Mouse (Mus musculus) bone marrow, adult 2 months (tissue): ENCODE data around the gene Hist3h2a. TPM values are rescaled to one million over a fixed set of nuclear protein-coding genes. Genes with fewer than 3 reads are reported as not detected.

Experiments
- H3K27ac ChIP-seq: fragments of 200-500 bp; 2 replicates; pipeline ENCODE4 v1.5.1; 2012; ENCODE audit warnings: low read depth, mild to moderate bottlenecking, control low read depth, inconsistent platforms, low read length; ENCODE audit not compliant: control insufficient read depth, poor library complexity, insufficient read depth
- H3K4me1 ChIP-seq: fragments of 200-500 bp; 2 replicates; pipeline ENCODE4 v1.6.1; 2011; ENCODE audit warnings: low read length; ENCODE audit not compliant: control insufficient read depth, insufficient read depth
- H3K4me3 ChIP-seq: fragments of 200-500 bp; replicated peaks from 2 replicates; pipeline ENCODE3; 2011; ENCODE audit warnings: mild to moderate bottlenecking, low read depth, low read length, control low read depth; ENCODE audit not compliant: control insufficient read depth
- CTCF ChIP-seq: fragments of 200-500 bp; IDR thresholded peaks from 2 replicates; pipeline ENCODE4 v1.5.1; 2011; ENCODE audit warnings: low read length, control low read depth; ENCODE audit not compliant: control insufficient read depth, insufficient read depth
- POLR2A ChIP-seq: fragments of 200-500 bp; IDR thresholded peaks from 2 replicates; pipeline ENCODE4 v1.6.1; 2011; ENCODE audit warnings: low read depth, mild to moderate bottlenecking, control low read depth, low read length, borderline replicate concordance; ENCODE audit not compliant: control insufficient read depth
- WGBS: fragments of 180-500 bp; shearing (Covaris S2); methylation state at CpG from one replicate; pipeline ENCODE4 v1.1.7; 2018; 5-methylcytosine and 5-hydroxymethylcytosine counted together
- polyA plus RNA-seq: library from polyadenylated mRNA; stranded (reverse); fragments of >200 nt; gene quantifications from 2 replicates; pipeline ENCODE4 v1.2.4, GENCODE M21; 2011; ENCODE audit warnings: low replicate concordance; ENCODE audit not compliant: missing spikeins, insufficient read depth, insufficient read length

Gene Hist3h2a
- polyA plus RNA-seq, 1 experiment: 25.6 TPM

GRCm38 (mm10) chr11:58997541-58997940 lies 43.1 kb downstream of the Hist3h2a start:
- H3K4me1 ChIP-seq: peaks cover 4% of the 10 kb centered on the region
- H3K27ac ChIP-seq: no peak overlapping the region
- no peak for TF ChIP-seq POLR2A
- no peak for TF ChIP-seq CTCF
- H3K4me3 ChIP-seq: no peak overlapping the region
- WGBS: 66% methylated on average over 5 of the region's 5 CpGs

DNA sequence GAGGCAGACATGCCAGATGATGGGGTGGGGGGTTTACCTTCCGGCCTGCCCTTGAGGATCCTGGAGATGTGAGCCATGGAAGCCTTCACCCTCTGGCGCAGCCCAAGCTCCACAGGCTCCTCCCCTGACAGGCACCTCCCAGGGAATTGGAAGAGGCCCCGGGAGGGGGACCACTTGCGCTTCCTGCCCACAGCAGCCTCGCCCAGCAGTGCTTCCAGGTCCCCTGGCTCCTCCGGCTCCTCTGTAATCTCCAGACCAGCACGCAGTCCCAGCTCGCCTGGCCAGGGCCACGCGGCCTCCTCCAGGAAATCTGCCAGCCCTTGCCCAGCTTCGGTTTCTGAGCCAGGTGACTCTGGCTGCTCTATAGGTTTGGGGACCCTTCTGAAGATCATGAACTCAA lies 44.7 kb downstream of the Hist3h2a start:
- Histone ChIP-seq H3K4me1 (peaks cover 4% of the 10 kb centered on the region), H3K27ac (no peak overlapping the region), H3K4me3 (no peak overlapping the region)
- WGBS: 37% methylated on average over 11 of the region's 11 CpGs
- no peak for TF ChIP-seq POLR2A
- TF ChIP-seq CTCF: no peak

GRCm38 (mm10) chr11:58999830-59000229 lies 45.3 kb downstream of the Hist3h2a start:
- Histone ChIP-seq H3K27ac (no peak overlapping the region), H3K4me3 (no peak overlapping the region), H3K4me1 (peaks cover 4% of the 10 kb centered on the region)
- TF ChIP-seq CTCF (no peak), POLR2A (no peak)
- 78% methylated on average over 6 of the region's 6 CpGs for WGBS

DNA sequence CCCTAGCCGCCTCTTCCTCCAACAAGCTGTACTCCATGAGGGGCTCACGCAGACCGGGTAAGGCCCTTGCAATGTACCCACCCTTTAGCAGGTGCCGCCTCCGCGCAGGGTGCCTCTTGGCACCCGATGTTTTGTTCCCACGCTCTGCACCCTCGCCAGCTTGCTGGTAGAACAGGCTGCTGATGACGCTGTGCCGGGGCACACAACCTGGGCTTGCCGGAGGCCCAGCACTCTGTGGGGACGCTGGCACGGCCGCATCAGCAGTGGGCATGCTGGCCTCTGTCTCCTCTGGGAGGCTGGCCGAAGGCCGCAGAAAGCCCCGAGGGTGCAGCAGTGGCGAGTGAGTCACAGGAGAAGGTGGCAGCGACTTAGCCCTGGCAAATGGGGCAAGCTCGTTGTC lies 46.1 kb downstream of the Hist3h2a start:
- WGBS: 91% methylated on average over 21 of the region's 21 CpGs
- TF ChIP-seq CTCF (no peak), POLR2A (no peak)
- Histone ChIP-seq H3K4me3 (no peak overlapping the region), H3K27ac (no peak overlapping the region), H3K4me1 (peaks cover 4% of the 10 kb centered on the region; the same call in 1 of the 2 replicates)

- WGBS: 77% methylated on average over 7 of the region's 7 CpGs
- Histone ChIP-seq H3K4me3 (no peak overlapping the region), H3K4me1 (no peaks in the 10 kb centered on the region), H3K27ac (no peak overlapping the region)
- TF ChIP-seq POLR2A (no peak), CTCF (no peak)
Measured at GRCm38 (mm10) chr11:59002327-59003079, 48.0 kb downstream of the Hist3h2a start.

Other genes starting within 250 kb of the Hist3h2a start
- not detected in 2 replicates for gene Olfr318, start 230.7 kb upstream of the Hist3h2a start, polyA plus RNA-seq
- gene Olfr317, start 215.5 kb upstream of the Hist3h2a start, polyA plus RNA-seq: not detected in 2 replicates
- not detected in 2 replicates for gene Olfr316, start 202.0 kb upstream of the Hist3h2a start, polyA plus RNA-seq
- not detected in 2 replicates for gene Olfr315, start 181.5 kb upstream of the Hist3h2a start, polyA plus RNA-seq
- gene Olfr314, start 171.7 kb upstream of the Hist3h2a start, polyA plus RNA-seq: not detected in 2 replicates
- not detected in 2 replicates for gene Fam183b, start 152.7 kb upstream of the Hist3h2a start, polyA plus RNA-seq
- gene Olfr313, start 139.7 kb upstream of the Hist3h2a start, polyA plus RNA-seq: not detected in 2 replicates
- gene Olfr312, start 125.4 kb upstream of the Hist3h2a start, polyA plus RNA-seq: not detected in 2 replicates
- not detected in 2 replicates for gene Olfr311, start 115.4 kb upstream of the Hist3h2a start, polyA plus RNA-seq
- gene Gm12258, start 107.5 kb upstream of the Hist3h2a start, polyA plus RNA-seq: 1.4 and 1.6 TPM in 2 replicates
- gene 2810021J22Rik, start 87.5 kb upstream of the Hist3h2a start, polyA plus RNA-seq: 1.3 and 5.5 TPM in 2 replicates
- 8.4 and 10.2 TPM in 2 replicates for gene Zfp39, start 50.5 kb upstream of the Hist3h2a start, polyA plus RNA-seq
- 65.1 and 93.5 TPM in 2 replicates for gene Btnl10, start 36.8 kb upstream of the Hist3h2a start, polyA plus RNA-seq
- 108 and 135 TPM in 2 replicates for gene Rnf187, start 15.8 kb upstream of the Hist3h2a start, polyA plus RNA-seq
- gene Hist3h2ba, start 5.8 kb upstream of the Hist3h2a start, polyA plus RNA-seq: 18.8 and 22.9 TPM in 2 replicates
- gene Trim17, start within 50 bp of the Hist3h2a start, polyA plus RNA-seq: 0.29 TPM in 1 of 2 replicates, not detected in the other
- 37.2 and 67.8 TPM in 2 replicates for gene Trim11, start 23.4 kb downstream of the Hist3h2a start, polyA plus RNA-seq
- gene Obscn, start 181.7 kb downstream of the Hist3h2a start, polyA plus RNA-seq: 1.3 and 5.0 TPM in 2 replicates
- 15.9 and 19.4 TPM in 2 replicates for gene Iba57, start 209.1 kb downstream of the Hist3h2a start, polyA plus RNA-seq
- not detected in 2 replicates for gene Gjc2, start 228.5 kb downstream of the Hist3h2a start, polyA plus RNA-seq
- gene Guk1, start 237.5 kb downstream of the Hist3h2a start, polyA plus RNA-seq: 40.5 and 53.7 TPM in 2 replicates
- 17.6 and 28.0 TPM in 2 replicates for gene Mrpl55, start 247.8 kb downstream of the Hist3h2a start, polyA plus RNA-seq